Mouse (Mus musculus): Measurements from ENCODE around the gene Mapk6. TPM values are rescaled to one million over a fixed set of nuclear protein-coding genes. Genes with fewer than 3 reads are reported as not detected.

Mapk6 gene
- total and polyA plus RNA-seq, 3 experiments = 7.6 to 49.2 (median 49.2) TPM

- no peaks in the 10 kb centered on the region for H3K4me1 ChIP-seq (ENCODE audit: insufficient read depth, low read depth, low read length)
- no peaks in the 10 kb centered on the region for H3K9me3 ChIP-seq (replicated peaks)
- no peak for TF ChIP-seq GATA1 (IDR thresholded peaks at IDR 0.05; ENCODE audit: borderline replicate concordance, low read length)
- no peak for TF ChIP-seq CTCF (IDR thresholded peaks at IDR 0.05; ENCODE audit: low read depth, low read length)
- no peak for TF ChIP-seq GATA2 (IDR thresholded peaks at IDR 0.05; ENCODE audit: borderline replicate concordance, low read depth, low read length)
- TF ChIP-seq POLR2AphosphoS5 (IDR thresholded peaks at IDR 0.05; ENCODE audit: insufficient replicate concordance, low read depth, low read length) = no peak
- TF ChIP-seq TAL1 (conservative IDR thresholded peaks at IDR 0.05; ENCODE audit: low read depth, low read length) = no peak
- H3K36me3 ChIP-seq (replicated peaks) = no peaks in the 10 kb centered on the region
- ATAC-seq (ENCODE audit: extremely low read depth, insufficient number of reproducible peaks, low FRiP score, poor library complexity, severe bottlenecking) (no peak), DNase-seq (ENCODE audit: low spot score) (no peak)
- peaks cover 31% of the 10 kb centered on the region for H3K27me3 ChIP-seq (ENCODE audit: insufficient read depth, low read length)
- H3K4me3 ChIP-seq (ENCODE audit: low read depth, low read length) = no peak overlapping the region
Measured at GRCm38 (mm10) chr9:75348641-75349040, 61.2 kb downstream of the Mapk6 start.

- H3K9me3 ChIP-seq (replicated peaks) = no peaks in the 10 kb centered on the region
- no peaks in the 10 kb centered on the region for H3K36me3 ChIP-seq (replicated peaks)
- ATAC-seq (ENCODE audit: extremely low read depth, insufficient number of reproducible peaks, low FRiP score, poor library complexity, severe bottlenecking) = no peak
- DNase-seq (ENCODE audit: low spot score) = no peak
- TF ChIP-seq GATA2 (IDR thresholded peaks at IDR 0.05; ENCODE audit: borderline replicate concordance, low read depth, low read length) = no peak
- TF ChIP-seq GATA1 (IDR thresholded peaks at IDR 0.05; ENCODE audit: borderline replicate concordance, low read length) = no peak
- TF ChIP-seq TAL1 (conservative IDR thresholded peaks at IDR 0.05; ENCODE audit: low read depth, low read length) = no peak
- no peak for TF ChIP-seq CTCF (IDR thresholded peaks at IDR 0.05; ENCODE audit: low read depth, low read length)
- no peak for TF ChIP-seq POLR2AphosphoS5 (IDR thresholded peaks at IDR 0.05; ENCODE audit: insufficient replicate concordance, low read depth, low read length)
- H3K4me1 ChIP-seq (ENCODE audit: insufficient read depth, low read depth, low read length) = no peaks in the 10 kb centered on the region
- no peak overlapping the region for H3K4me3 ChIP-seq (ENCODE audit: low read depth, low read length)
- peaks cover 30% of the 10 kb centered on the region for H3K27me3 ChIP-seq (ENCODE audit: insufficient read depth, low read length)
Measured at GRCm38 (mm10) chr9:75348066-75348465, 61.7 kb downstream of the Mapk6 start.

- peaks cover 30% of the 10 kb centered on the region for H3K27me3 ChIP-seq (ENCODE audit: insufficient read depth, low read length)
- no peak within 1 kb of the TSS for H3K4me3 ChIP-seq (ENCODE audit: low read depth, low read length)
- H3K36me3 ChIP-seq (replicated peaks) = no peaks in the 10 kb centered on the region
- DNase-seq (ENCODE audit: low spot score) = no peak
- TF ChIP-seq GATA2 (IDR thresholded peaks at IDR 0.05; ENCODE audit: borderline replicate concordance, low read depth, low read length) = no peak
- TF ChIP-seq TAL1 (conservative IDR thresholded peaks at IDR 0.05; ENCODE audit: low read depth, low read length) = no peak
- TF ChIP-seq GATA1 (IDR thresholded peaks at IDR 0.05; ENCODE audit: borderline replicate concordance, low read length) = no peak
- TF ChIP-seq POLR2AphosphoS5 (IDR thresholded peaks at IDR 0.05; ENCODE audit: insufficient replicate concordance, low read depth, low read length) = no peak
- TF ChIP-seq CTCF (IDR thresholded peaks at IDR 0.05; ENCODE audit: low read depth, low read length) = no peak
- H3K4me1 ChIP-seq (ENCODE audit: insufficient read depth, low read depth, low read length) = no peaks in the 10 kb centered on the region
- ATAC-seq (ENCODE audit: extremely low read depth, insufficient number of reproducible peaks, low FRiP score, poor library complexity, severe bottlenecking) = no peak
- H3K9me3 ChIP-seq (replicated peaks) = no peaks in the 10 kb centered on the region
Measured at GRCm38 (mm10) chr9:75347458-75347857, 62.3 kb downstream of the Mapk6 start, which contains the start of gene Bcl2l10. Bcl2l10 (plus strand) TSS chr9:75347758.

- DNase-seq (ENCODE audit: low spot score) (no peak), ATAC-seq (ENCODE audit: extremely low read depth, insufficient number of reproducible peaks, low FRiP score, poor library complexity, severe bottlenecking) (no peak)
- Histone ChIP-seq H3K36me3 (replicated peaks) (no peaks in the 10 kb centered on the region), H3K4me1 (ENCODE audit: insufficient read depth, low read depth, low read length) (no peaks in the 10 kb centered on the region), H3K27me3 (ENCODE audit: insufficient read depth, low read length) (peaks cover 13% of the 10 kb centered on the region), H3K4me3 (ENCODE audit: low read depth, low read length) (no peak overlapping the region), H3K9me3 (replicated peaks) (no peaks in the 10 kb centered on the region)
- no peak for TF ChIP-seq CTCF (IDR thresholded peaks at IDR 0.05; ENCODE audit: low read depth, low read length)
- TF ChIP-seq GATA1 (IDR thresholded peaks at IDR 0.05; ENCODE audit: borderline replicate concordance, low read length) = no peak
- TF ChIP-seq TAL1 (conservative IDR thresholded peaks at IDR 0.05; ENCODE audit: low read depth, low read length) = no peak
- TF ChIP-seq POLR2AphosphoS5 (IDR thresholded peaks at IDR 0.05; ENCODE audit: insufficient replicate concordance, low read depth, low read length) = no peak
- no peak for TF ChIP-seq GATA2 (IDR thresholded peaks at IDR 0.05; ENCODE audit: borderline replicate concordance, low read depth, low read length)
Measured at GRCm38 (mm10) chr9:75342433-75342832, 67.4 kb downstream of the Mapk6 start.

GRCm38 (mm10) chr9:75338016-75338415, 71.8 kb downstream of the Mapk6 start:
- Histone ChIP-seq H3K36me3 (replicated peaks) (no peaks in the 10 kb centered on the region), H3K27me3 (ENCODE audit: insufficient read depth, low read length) (peaks cover 6% of the 10 kb centered on the region), H3K4me3 (ENCODE audit: low read depth, low read length) (no peak overlapping the region), H3K9me3 (replicated peaks) (no peaks in the 10 kb centered on the region), H3K4me1 (ENCODE audit: insufficient read depth, low read depth, low read length) (no peaks in the 10 kb centered on the region)
- no peak for DNase-seq (ENCODE audit: low spot score)
- no peak for TF ChIP-seq POLR2AphosphoS5 (IDR thresholded peaks at IDR 0.05; ENCODE audit: insufficient replicate concordance, low read depth, low read length)
- no peak for TF ChIP-seq TAL1 (conservative IDR thresholded peaks at IDR 0.05; ENCODE audit: low read depth, low read length)
- no peak for TF ChIP-seq GATA1 (IDR thresholded peaks at IDR 0.05; ENCODE audit: borderline replicate concordance, low read length)
- TF ChIP-seq CTCF (IDR thresholded peaks at IDR 0.05; ENCODE audit: low read depth, low read length) = no peak
- TF ChIP-seq GATA2 (IDR thresholded peaks at IDR 0.05; ENCODE audit: borderline replicate concordance, low read depth, low read length) = no peak
- ATAC-seq (ENCODE audit: extremely low read depth, insufficient number of reproducible peaks, low FRiP score, poor library complexity, severe bottlenecking) = no peak

DNA sequence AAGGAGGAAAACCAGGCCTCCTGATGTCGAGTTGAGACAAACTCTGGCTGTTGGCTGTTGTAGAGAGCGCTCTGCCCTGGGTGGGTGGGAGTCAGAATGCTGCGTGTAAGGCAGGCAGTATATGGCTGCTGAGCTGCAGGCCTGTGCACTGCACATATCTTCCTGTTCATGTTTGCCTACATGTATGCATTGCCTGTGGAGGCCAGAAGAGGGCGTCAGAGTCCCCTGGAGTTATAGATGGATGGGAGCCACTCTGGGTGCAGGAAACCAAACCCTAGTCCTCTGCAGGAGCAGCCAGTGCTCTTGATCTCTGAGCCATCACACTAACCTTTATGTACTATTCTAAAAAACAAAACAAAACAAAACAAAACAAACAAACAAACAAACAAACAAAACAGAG, 75.4 kb downstream of the Mapk6 start:
- Histone ChIP-seq H3K27me3 (ENCODE audit: insufficient read depth, low read length) (no peaks in the 10 kb centered on the region; the same call in 1 of the 2 replicates), H3K4me1 (ENCODE audit: insufficient read depth, low read depth, low read length) (no peaks in the 10 kb centered on the region), H3K36me3 (replicated peaks) (no peaks in the 10 kb centered on the region), H3K4me3 (ENCODE audit: low read depth, low read length) (no peak overlapping the region), H3K9me3 (replicated peaks) (no peaks in the 10 kb centered on the region)
- no peak for TF ChIP-seq TAL1 (conservative IDR thresholded peaks at IDR 0.05; ENCODE audit: low read depth, low read length)
- TF ChIP-seq CTCF (IDR thresholded peaks at IDR 0.05; ENCODE audit: low read depth, low read length) = 0 out of 2 replicates have a peak, but pooled peaks have one; percentile 4
- DNase-seq (ENCODE audit: low spot score) (no peak), ATAC-seq (ENCODE audit: extremely low read depth, insufficient number of reproducible peaks, low FRiP score, poor library complexity, severe bottlenecking) (no peak)

Measured in G1E (cell line).